Mouse (Mus musculus): ENCODE results near the gene Ccdc186.

GRCm38 (mm10) chr19:56828305-56828704 lies 6.3 kb upstream of the Ccdc186 start:
- no peak for TF ChIP-seq ZC3H11A (IDR thresholded peaks at IDR 0.05; ENCODE audit: borderline replicate concordance, low read depth, low read length)
- TF ChIP-seq ZNF384 (IDR thresholded peaks at IDR 0.05; ENCODE audit: low read depth, low read length): no peak
- TF ChIP-seq HCFC1 (IDR thresholded peaks at IDR 0.05; ENCODE audit: borderline replicate concordance, insufficient read depth, low read length): no peak
- TF ChIP-seq CHD2 (IDR thresholded peaks at IDR 0.05; ENCODE audit: low read depth, low read length): no peak
